Mouse (Mus musculus) cerebellum, adult (tissue): ENCODE measurements around the gene Mtch1.

Source experiments
- ATAC-seq: cut with Nextera tagmentation; 2 replicates; pipeline ENCODE4 v1.9.2; 2017; ENCODE audit warnings: mild to moderate bottlenecking, moderate library complexity, mixed read lengths; ENCODE audit not compliant: insufficient number of reproducible peaks, low FRiP score, low TSS enrichment

Mtch1 gene

GRCm38 (mm10) chr17:29313300-29313699 is 34.4 kb downstream of the Mtch1 start:
- no peak for ATAC-seq

DNA sequence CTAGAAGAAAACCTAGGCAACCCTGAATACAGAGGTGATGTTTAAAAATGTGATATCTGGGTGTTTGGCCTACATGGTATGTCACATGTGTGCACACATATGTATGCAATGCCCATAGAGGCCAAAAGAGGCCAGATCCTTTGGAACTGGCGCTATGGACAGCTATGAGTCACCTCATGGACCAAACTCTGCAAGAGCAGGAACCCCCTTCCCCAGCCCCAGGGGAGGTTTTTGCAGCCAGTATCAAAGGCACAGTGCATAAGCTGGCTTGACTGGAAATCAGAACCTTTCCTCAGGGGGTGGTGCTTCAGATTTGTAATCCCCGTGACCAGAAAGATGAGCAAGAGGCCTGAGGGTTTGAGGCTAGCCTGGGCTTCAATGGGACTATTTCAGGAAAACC is 35.7 kb downstream of the Mtch1 start:
- no peak for ATAC-seq

DNA sequence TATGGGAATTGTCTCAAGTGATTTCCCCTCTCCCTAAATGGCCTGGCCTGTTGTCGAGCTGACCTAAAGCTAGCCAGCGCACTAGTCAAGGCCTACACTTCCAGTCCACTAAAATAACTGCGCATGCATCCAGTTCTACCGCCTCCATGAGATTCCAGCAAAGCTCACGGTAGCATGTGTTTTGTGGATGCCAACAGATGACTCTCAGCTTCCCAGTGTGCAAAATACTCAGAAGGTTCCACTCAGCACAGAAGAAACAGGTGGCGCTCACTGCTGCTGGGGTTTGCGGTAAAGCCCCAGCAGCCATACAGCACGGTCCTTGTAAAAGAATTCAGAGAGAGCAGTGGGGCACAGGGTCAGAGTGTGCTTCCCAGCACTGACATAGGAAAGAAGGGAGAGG is 36.1 kb downstream of the Mtch1 start:
- no peak for ATAC-seq

DNA sequence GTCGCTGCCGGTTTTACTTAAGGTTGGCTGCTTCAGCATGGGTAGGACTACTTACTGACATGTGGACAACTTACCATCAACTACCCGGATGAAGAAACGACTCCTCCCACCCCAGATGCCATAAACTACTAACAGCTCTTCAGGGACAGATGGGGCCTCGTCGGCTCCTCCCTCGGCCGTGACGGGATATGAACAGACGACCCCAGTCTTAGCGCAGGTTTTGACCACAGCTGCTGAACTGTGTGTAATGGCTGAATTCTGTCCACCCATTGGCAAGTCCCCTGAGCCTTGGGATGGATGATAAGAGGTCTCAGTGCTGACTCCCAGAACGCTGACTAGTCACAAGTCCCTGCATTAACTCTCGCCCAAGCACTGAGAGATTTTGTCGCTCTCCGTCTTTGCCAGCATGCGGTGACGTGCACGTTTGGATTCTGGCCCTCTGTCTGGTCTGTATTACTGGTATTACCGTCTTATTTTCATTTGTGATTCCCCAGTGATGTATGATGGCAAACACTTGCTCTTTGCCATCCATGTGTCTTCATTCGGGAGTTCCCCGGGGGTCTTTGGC is 37.6 kb downstream of the Mtch1 start:
- no peak for ATAC-seq

GRCm38 (mm10) chr17:29305871-29306270 is 41.9 kb downstream of the Mtch1 start:
- ATAC-seq: no peak

- no peak for ATAC-seq
These were observed 42.5 kb downstream of the Mtch1 start for GRCm38 (mm10) chr17:29305058-29305806.

DNA sequence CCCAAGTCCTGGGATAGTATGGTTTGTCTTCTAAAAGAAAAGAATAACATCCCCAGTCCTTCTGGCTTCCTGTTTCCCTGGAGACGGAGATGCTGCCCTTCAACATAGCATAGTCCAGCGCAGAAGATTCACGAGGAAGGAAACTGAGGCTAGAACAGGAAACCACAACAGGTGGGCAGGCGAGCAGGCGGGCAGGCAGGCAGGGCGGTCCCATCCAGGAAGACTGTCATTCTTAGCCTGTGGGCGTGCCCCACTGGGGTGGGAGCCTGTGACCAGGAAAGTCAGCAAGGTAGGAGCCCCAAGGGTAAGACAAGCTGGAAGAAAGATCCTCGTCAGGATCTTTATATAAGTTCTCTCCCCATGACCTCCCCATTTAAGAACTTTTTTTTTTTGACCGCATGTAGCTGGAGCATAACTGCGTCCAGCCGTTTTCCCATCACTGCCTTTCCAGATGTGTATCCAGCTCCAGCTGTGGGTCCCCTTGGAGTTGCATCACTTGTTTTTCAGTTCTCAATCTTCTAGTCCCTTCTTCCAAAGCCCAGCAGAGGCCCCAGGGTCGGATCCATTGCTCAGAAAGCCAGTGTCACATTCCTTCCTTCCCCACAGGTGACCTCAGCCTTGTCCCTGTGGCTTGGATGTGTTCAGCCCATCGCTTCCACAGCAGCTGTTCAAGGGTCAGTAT is 43.2 kb downstream of the Mtch1 start:
- no peak for ATAC-seq

DNA sequence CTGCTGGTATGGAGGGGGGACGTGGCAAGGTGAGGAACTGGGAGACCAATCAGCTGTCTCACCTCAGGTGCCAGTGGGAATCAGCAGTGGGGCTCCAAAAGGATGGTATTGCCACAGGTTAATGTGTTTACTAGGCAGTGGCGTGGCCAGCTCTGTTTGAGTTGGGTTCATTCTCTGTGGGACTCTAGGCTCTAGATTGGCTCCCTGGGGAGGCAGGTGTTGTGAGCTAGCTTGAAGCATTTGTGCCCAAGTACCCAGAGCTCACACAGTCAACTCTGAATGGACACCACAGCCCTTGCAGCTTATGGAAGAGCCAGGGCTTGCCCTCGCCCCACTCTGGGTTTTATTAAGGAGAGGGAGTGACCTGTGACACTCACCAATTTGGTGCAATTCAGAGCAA is 43.9 kb downstream of the Mtch1 start:
- ATAC-seq: no peak

DNA sequence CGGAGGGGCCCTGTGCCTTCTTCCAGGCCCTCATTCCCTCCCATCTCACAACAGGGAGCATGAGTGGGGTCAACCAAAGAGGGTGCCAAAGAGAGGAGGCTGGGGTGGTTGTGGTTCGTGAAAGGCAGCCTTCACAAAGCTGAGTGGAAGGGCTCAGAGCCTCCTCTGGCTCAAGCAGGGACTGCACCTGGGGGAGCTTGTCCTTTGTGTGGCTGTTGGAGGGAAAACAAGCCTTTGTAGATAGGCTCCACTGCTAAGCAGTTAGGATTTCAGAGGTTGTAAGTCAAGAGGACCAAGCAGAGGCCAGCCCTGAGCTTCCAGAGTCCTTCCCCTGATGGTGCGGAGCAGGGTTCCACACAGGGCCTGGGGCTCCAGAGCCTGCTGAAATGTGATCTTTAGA is 44.6 kb downstream of the Mtch1 start:
- ATAC-seq: no peak

- no peak for ATAC-seq
These were observed 45.6 kb downstream of the Mtch1 start for GRCm38 (mm10) chr17:29302149-29302548.

GRCm38 (mm10) chr17:29301421-29301820 is 46.3 kb downstream of the Mtch1 start:
- ATAC-seq: no peak

DNA sequence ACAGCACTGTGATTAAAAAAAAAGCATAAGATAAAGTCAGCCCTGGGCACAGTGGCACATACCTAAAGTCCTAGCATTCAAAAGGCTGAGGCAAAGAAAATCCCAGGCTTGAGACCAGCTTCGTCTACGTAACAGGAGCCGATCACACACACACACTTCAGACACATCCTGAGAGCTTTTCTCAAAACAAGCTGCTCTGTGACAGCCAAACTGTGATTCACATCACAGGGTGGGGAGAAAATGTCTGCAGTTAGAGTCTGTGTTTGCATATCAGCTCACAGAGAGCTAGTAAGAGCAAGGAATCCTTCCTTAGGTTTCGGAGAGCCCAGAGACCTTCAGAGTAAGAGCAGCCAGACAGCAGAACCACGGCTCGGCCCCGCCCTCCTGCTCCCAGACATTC is 46.8 kb downstream of the Mtch1 start:
- no peak for ATAC-seq

DNA sequence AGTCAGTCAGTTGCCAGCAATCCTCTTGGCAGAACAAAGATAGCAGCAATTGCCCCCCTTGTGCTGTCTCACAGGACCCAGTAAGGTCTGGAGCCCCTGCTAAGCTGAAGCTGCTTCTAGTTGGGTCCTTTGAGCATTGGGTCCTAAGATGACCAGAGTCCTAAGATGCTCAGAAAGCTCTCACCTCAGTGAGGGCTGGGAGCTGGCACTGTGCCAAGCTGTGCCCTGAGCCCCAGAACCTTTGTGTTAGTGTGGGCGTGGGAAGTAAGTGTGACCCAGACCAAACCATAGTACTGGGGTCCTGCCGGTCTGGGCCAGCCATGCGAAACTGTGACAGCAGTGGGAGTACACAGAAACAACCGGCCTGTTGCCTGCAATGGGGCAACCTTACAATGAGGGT is 48.5 kb downstream of the Mtch1 start:
- ATAC-seq: no peak

GRCm38 (mm10) chr17:29297813-29298212 is 49.9 kb downstream of the Mtch1 start:
- no peak for ATAC-seq

DNA sequence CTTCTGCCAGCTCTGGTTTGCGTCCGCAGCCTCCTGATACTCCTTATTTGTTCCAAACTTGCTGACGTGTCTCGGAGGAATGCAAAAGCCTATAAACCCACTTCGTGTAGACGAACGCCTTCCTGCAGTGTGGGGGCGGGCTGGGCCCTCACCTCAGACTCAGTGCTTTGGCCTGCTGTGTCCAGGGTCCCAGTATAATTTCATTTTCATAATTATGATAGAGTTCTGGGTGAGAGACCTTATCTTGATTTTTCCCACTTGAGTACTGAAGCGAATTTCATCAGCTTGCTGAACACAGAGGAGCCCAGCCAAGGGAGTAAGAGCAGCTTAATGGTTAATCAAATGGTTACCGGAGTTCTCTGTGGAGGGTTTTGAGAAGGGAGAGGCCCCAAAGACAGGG is 50.4 kb downstream of the Mtch1 start:
- no peak for ATAC-seq

- ATAC-seq: no peak
These were observed 51.9 kb downstream of the Mtch1 start for GRCm38 (mm10) chr17:29295835-29296234.

- ATAC-seq: no peak
These were observed 53.7 kb downstream of the Mtch1 start for GRCm38 (mm10) chr17:29293807-29294605.

GRCm38 (mm10) chr17:29292996-29293395 is 54.7 kb downstream of the Mtch1 start:
- ATAC-seq: no peak

DNA sequence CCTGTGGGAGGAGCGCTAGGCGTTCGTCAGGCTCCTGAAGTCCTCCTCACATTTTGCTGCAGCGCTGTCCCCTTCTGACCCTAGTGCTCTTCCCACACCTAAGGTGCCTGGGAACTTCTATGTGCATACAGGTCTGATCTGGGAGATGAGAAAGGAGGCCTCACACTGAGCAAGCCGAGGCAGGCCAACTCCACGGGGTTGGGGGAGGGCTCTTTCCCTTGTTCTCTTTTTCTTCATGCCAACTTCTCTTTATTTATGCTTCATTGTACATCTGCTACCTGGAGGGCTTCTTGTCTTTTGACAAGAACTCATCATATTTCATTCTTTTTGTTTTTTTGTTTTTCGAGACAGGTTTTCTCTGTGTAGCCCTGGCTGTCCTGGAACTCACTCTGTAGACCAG is 55.9 kb downstream of the Mtch1 start:
- ATAC-seq: no peak

DNA sequence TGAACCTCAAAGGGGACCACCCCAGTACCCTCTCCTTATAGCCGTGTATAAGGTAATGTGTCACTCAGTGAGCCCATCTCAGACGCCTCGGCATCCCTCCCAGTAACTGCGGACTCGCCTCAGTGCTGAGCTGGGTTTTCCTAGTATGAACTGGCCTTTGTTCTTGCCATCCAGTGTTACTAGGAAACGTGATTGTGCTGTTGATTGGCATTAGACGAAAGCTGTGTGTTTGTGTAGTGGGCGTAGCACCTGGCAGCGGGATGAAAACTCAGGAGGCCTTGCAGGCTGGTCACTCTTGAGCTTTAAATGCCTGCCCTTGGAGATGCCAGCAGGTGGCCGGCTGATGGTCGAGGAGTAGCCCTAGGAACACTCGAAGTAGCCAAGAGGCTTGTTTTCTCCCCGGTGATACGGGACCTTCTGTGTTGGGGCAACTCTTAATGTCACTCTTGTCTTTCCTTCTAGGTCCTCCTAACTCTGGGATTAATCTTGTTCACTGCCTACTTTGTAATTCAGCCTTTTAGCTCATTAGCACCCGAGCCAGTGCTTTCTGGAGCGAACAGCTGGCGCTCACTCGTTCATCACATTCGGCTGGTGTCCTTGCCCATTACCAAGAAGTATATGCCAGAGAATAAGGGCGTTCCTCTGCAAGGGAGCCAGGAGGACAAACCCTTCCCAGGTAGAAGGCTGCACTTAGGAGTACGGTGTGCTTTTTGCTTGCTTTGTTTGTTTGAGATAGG is 65.3 kb downstream of the Mtch1 start:
- no peak for ATAC-seq
